Mouse (Mus musculus): ENCODE data around the gene Arl2bp.

DNA sequence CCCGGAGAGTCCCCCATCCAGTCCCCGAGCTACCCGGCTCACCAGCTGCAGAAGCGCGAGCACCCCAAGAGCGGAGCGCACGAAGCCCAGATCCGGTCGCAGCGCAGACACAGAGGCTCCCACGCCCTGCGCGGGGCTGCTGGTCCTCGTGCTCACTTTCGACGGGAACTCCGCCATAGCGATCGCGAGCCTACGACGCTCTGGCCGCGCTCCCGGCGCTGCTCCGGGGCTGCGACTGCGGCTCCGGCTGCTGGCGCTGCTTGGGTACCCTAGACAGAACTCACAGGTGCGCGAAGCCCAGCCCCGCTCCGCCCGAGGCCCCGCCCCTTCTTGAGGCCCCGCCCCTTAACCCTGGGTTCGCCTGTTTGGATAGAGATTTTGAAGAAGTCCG, 29.6 kb downstream of the Arl2bp start, which contains the start of gene Pllp:
- TF ChIP-seq CTCF (IDR thresholded peaks at IDR 0.05; ENCODE audit: borderline replicate concordance, extremely low read depth, insufficient read depth, insufficient read length) (no peak), POLR2A (IDR thresholded peaks at IDR 0.05; ENCODE audit: borderline replicate concordance, extremely low read depth, insufficient read depth, insufficient read length, poor library complexity, severe bottlenecking) (no peak)
